Mouse (Mus musculus) heart, embryonic 16.5 days (tissue): ENCODE data around the gene Crocc. TPM values are rescaled to one million over a fixed set of nuclear protein-coding genes. Genes with fewer than 3 reads are reported as not detected.
A peak's percentile ranks its signal among the peaks of the same experiment; 100 is the strongest.

Experiments
- ATAC-seq: fragments of 200-750 bp; cut with Nextera tagmentation; replicated peaks from 2 replicates; pipeline ENCODE4 v1.8.0; 2017; ENCODE audit warnings: moderate number of reproducible peaks; ENCODE audit not compliant: insufficient read depth, low FRiP score; ENCODE audit errors: extremely low read depth
- H3K27ac ChIP-seq: fragments of 300-500 bp; sonication (generic); 2 replicates; pipeline ENCODE4 v1.5.1; 2014; ENCODE audit warnings: mild to moderate bottlenecking, low read length, control low read depth, moderate library complexity
- H3K27me3 ChIP-seq: fragments of 300-500 bp; sonication (generic); 2 replicates; pipeline ENCODE4 v1.6.1; 2014; ENCODE audit warnings: low read length, mixed read lengths; ENCODE audit not compliant: control insufficient read depth, insufficient read depth
- H3K36me3 ChIP-seq: fragments of 300-500 bp; sonication (generic); 2 replicates; pipeline ENCODE4 v1.6.1; 2014; ENCODE audit not compliant: control insufficient read depth, insufficient read depth
- H3K4me1 ChIP-seq: fragments of 300-500 bp; sonication (generic); 2 replicates; pipeline ENCODE4 v1.6.1; 2014; ENCODE audit warnings: low read length, mixed read lengths; ENCODE audit not compliant: control insufficient read depth, insufficient read depth
- H3K4me2 ChIP-seq: fragments of 300-500 bp; sonication (generic); 2 replicates; pipeline ENCODE4 v1.6.1; 2014; ENCODE audit warnings: low read depth, mild to moderate bottlenecking, control low read depth, low read length
- H3K4me3 ChIP-seq: fragments of 300-500 bp; sonication (generic); 2 replicates; pipeline ENCODE4 v1.5.1; 2014; ENCODE audit warnings: mild to moderate bottlenecking, control low read depth, low read length
- H3K9ac ChIP-seq: fragments of 300-500 bp; sonication (generic); 2 replicates; pipeline ENCODE4 v1.6.1; 2014; ENCODE audit warnings: low read length, control low read depth
- H3K9me3 ChIP-seq: fragments of 300-500 bp; sonication (generic); replicated peaks from 2 replicates; pipeline ENCODE4 v1.6.1; 2016; ENCODE audit warnings: low read length; ENCODE audit not compliant: control insufficient read depth
- WGBS: fragments of 180-500 bp; shearing (Covaris S2); extraction: QIAGEN DNeasy Blood & Tissue Kit; methylation state at CpG from one replicate; pipeline ENCODE4 v1.1.7; 2014; 5-methylcytosine and 5-hydroxymethylcytosine counted together
- polyA plus RNA-seq: library from polyadenylated mRNA; unstranded; fragments of >200 nt; fragmentation: Nextera tagmentation; extraction: Ambion mirVana; gene quantifications from 2 replicates; pipeline ENCODE4 v1.2.1, GENCODE M21; 2015

The Crocc gene
- polyA plus RNA-seq, 1 experiment from 2014 or later: 3.0 TPM

DNA sequence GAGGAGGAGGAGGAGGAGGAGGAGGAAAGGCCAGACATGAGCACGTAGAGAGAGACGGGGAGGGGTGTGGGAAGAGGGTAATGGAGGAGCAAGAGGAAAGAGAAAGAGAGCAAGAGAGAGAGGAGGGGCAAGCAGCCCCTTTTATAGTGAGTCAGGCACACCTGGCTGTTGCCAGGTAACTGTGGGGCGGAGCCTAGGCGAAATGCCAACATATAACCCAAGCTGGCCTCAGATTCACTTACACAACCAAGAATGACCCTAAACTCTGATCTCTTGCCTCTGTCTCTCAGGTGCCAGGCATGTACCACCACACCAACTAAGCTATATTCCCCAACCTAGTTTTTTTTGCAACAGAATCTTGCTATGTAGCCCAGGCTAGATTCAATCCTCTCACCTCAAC, 77.5 kb downstream of the Crocc start:
- H3K27ac ChIP-seq: peak overlapping the region; percentile 66

DNA sequence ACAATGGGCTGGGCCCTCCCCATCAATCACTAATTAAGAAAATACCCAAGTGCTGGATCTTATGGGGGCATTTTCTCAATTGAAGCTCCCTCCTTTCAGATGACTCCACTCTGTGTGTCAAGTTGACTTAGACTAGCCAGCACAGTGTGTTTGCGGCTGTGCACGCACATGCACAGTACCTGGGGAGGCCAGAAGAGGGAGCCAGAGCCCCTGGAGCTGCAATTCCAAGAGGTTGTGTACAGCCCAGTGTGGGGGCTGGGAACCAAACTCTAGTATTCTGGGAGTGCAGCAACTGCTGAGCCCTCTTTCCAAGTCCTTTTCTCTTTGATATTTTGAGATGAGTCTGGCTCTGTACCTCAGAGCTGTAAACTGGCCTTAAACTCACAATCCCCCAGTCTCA, 78.7 kb downstream of the Crocc start:
- Histone ChIP-seq H3K9me3 (peaks cover 3% of the 10 kb centered on the region; the same call in 1 of the 2 replicates), H3K36me3 (peaks cover 25% of the 10 kb centered on the region), H3K4me1 (peaks cover 11% of the 10 kb centered on the region; the same call in 1 of the 2 replicates), H3K27ac (no peak overlapping the region), H3K4me2 (no peak overlapping the region), H3K4me3 (no peak overlapping the region), H3K27me3 (no peaks in the 10 kb centered on the region), H3K9ac (no peak overlapping the region)
- 88% methylated on average over 2 of the region's 2 CpGs for WGBS
- no peak for ATAC-seq

More for the DNA sequence above, 77.5 kb downstream of the Crocc start:
- 64% methylated on average over 4 of the region's 4 CpGs for WGBS
- Histone ChIP-seq H3K36me3 (peaks cover 17% of the 10 kb centered on the region), H3K4me2 (no peak overlapping the region), H3K4me1 (peaks cover 16% of the 10 kb centered on the region; the same call in 1 of the 2 replicates), H3K9ac (peak overlapping the region; percentile 1; the same call in 1 of the 2 replicates), H3K9me3 (peaks cover 3% of the 10 kb centered on the region; the same call in 1 of the 2 replicates), H3K27me3 (no peaks in the 10 kb centered on the region), H3K4me3 (no peak overlapping the region)
- no peak for ATAC-seq

DNA sequence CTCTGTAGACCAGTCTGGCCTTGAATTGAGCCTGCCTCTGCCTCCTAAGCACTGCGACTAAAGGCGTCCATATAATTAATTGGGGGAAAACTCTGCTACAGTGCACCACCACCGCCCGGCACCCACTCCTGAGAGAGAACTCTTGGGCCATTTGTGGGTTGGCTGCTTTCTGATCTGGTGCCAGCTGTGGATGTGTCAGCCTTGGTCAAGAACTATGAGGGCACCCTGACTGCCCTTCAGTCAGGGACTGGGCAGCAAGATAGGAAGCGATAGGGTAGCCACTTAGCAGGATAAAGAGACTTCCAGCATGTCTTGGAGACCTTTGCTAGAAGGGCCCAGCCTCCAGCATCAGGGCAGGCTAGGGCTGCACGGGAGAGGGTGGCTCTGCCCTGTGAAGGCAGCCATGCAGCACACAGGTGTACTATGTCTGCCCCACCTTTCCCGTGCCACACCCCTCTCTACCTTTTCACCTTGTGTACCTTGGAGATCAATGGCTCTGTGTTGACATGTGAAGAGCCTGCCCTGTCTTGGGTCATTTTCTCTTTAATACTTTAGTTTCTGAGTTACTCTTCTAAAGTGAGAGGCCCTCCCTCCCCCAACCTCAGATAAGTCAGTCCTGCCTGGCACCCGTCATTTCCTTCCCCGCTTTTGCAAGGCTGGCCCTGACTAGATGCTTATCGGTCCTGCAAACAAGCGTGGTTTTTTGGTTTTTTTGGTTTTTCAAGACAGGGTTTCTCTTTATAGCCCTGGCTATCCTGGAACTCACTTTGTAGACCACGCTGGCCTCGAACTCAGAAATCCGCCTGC, 82.3 kb downstream of the Crocc start:
- Histone ChIP-seq H3K9me3 (peaks cover 3% of the 10 kb centered on the region; the same call in 1 of the 2 replicates), H3K4me2 (no peak overlapping the region), H3K9ac (no peak overlapping the region), H3K27me3 (no peaks in the 10 kb centered on the region), H3K4me1 (peaks cover 3% of the 10 kb centered on the region; the same call in 1 of the 2 replicates), H3K27ac (no peak overlapping the region), H3K36me3 (peaks cover 42% of the 10 kb centered on the region), H3K4me3 (no peak overlapping the region)
- WGBS: 81% methylated on average over 14 of the region's 14 CpGs
- ATAC-seq: no peak

DNA sequence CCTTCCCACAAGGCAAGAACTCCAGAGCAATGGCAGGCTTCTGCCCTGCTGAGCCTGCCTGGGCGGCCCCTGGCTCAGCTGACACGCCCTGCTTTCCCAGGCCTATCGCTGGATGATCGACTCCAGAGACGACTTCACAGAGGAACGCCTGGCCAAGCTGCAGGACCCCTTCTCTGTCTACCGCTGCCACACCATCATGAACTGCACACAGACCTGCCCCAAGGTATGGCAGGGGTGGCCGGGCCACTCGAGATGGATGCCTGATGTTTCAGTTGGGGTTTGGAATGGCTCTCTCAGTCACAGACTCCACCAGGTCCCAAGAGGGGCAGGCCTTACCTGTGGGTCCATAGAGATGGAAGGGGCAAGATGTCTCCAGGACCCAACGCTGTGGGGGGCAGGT, 83.1 kb downstream of the Crocc start:
- Histone ChIP-seq H3K27ac (no peak overlapping the region), H3K27me3 (no peaks in the 10 kb centered on the region), H3K9me3 (peaks cover 3% of the 10 kb centered on the region; the same call in 1 of the 2 replicates), H3K4me3 (no peak overlapping the region), H3K36me3 (peaks cover 50% of the 10 kb centered on the region), H3K4me2 (no peak overlapping the region), H3K9ac (no peak overlapping the region), H3K4me1 (no peaks in the 10 kb centered on the region)
- 78% methylated on average over 10 of the region's 10 CpGs for WGBS
- no peak for ATAC-seq

DNA sequence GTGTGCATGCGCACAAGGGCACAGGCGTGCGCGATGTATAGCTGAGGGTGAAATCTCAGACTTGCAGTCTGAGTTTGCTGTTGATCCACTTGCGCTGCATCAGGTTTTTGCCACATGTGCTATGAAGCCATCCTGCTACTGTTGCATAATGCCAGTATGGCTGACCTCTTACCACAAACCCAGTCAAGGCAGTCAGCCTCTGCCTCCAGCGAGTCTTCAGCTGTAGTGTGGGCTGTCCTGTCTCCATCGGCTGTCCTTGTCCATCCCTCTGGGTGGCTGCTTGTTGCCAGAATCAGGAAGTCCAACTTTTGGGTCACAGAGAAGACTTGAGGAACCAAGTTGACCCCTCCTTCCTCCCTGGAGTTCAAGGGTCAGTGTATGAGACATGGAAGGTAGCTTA, 85.0 kb downstream of the Crocc start:
- WGBS: 94% methylated on average over 7 of the region's 7 CpGs

DNA sequence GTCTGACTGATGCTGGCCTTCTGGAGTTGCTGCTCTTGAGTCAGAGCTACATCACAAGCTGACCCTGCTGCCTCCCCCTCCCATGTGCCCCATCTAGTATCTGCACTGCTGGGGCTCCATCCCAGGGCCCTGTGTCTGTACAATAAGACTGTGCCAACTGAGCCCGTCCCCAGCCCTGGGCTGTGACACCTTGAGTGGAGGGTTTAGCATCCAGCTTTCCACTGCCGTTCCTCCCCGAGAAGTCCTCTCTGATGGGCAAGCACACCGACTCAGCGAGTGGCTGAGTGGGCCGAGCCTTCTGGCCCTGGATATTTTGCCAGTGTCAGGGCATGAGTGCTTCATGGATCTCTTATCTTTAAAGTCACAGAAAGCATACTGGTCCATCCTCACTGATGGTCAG, 85.9 kb downstream of the Crocc start:
- peaks cover 64% of the 10 kb centered on the region for H3K36me3 ChIP-seq
- no peaks in the 10 kb centered on the region for H3K27me3 ChIP-seq
- H3K4me3 ChIP-seq: no peak overlapping the region
- no peak overlapping the region for H3K4me2 ChIP-seq
- ATAC-seq: no peak
- no peaks in the 10 kb centered on the region for H3K4me1 ChIP-seq
- no peak overlapping the region for H3K9ac ChIP-seq
- 90% methylated on average over 6 of the region's 6 CpGs for WGBS
- no peaks in the 10 kb centered on the region for H3K9me3 ChIP-seq
- H3K27ac ChIP-seq: no peak overlapping the region

More for the DNA sequence above, 85.0 kb downstream of the Crocc start:
- H3K36me3 ChIP-seq: peaks cover 65% of the 10 kb centered on the region
- H3K9ac ChIP-seq: no peak overlapping the region
- H3K4me3 ChIP-seq: no peak overlapping the region
- no peaks in the 10 kb centered on the region for H3K4me1 ChIP-seq
- H3K27ac ChIP-seq: no peak overlapping the region
- H3K9me3 ChIP-seq: no peaks in the 10 kb centered on the region
- no peak for ATAC-seq
- no peak overlapping the region for H3K4me2 ChIP-seq
- H3K27me3 ChIP-seq: no peaks in the 10 kb centered on the region

DNA sequence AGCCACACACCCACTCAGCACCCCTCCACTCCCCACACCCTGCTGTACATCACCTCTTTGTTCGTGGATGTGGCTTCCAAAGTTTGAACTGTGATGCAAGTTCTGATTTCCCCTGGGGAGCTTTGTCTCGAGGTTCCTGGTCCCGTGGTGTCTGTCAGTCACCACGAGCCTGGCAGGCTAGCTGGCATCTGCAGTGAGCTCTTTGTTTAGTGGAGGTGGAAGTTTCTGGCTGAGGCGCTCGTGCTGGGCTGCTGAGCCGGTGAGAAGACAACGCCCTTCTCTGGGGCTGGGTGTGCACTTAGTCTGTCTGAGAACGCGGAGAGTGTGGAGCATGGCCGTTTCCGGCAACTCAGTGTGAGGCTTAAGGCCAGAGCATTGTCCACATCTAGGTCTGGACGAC, 88.7 kb downstream of the Crocc start:
- no peaks in the 10 kb centered on the region for H3K9me3 ChIP-seq
- 86% methylated on average over 13 of the region's 13 CpGs for WGBS
- no peak overlapping the region for H3K4me3 ChIP-seq
- H3K4me1 ChIP-seq: no peaks in the 10 kb centered on the region
- H3K27ac ChIP-seq: no peak overlapping the region
- no peaks in the 10 kb centered on the region for H3K27me3 ChIP-seq
- ATAC-seq: no peak
- H3K4me2 ChIP-seq: no peak overlapping the region
- H3K9ac ChIP-seq: no peak overlapping the region
- H3K36me3 ChIP-seq: peaks cover 57% of the 10 kb centered on the region

DNA sequence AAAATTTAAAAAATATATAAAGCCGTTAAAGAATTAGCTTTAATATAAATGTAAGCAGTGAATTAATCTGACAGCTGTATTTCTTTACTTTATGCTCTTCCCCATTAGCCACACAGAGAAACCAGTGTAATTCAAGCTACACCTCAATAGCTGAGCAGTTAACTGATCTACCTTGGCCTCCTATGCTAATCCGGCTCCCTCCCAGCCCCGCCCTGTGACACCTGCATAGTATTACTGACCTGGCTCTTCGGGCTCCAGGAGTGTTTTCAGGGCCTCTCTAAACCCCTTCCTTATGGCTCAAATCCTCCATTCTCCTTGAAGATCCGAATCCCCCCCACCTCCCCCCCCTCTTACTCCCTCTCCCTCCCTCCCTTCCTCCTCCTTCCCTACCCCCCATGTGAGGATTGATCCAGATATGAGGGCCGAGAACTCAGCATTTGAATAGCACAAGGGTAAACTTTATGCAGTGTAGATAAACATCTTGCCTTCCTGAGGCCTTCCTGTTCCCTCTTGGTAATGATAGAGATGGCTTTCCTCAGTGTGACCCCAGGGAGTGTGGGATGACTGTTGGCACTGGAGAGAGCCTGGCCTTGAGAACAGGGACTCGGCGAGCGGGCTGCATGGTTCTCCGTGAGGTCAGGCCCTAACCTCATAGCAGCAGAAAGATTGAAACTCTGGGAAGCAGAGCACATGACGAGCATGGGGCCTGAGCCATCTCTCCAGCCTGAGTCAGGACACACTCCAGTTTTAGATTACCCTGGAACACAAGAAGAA, 92.8 kb downstream of the Crocc start:
- Histone ChIP-seq H3K4me2 (no peak overlapping the region), H3K4me3 (no peak overlapping the region), H3K9me3 (no peaks in the 10 kb centered on the region), H3K27me3 (no peaks in the 10 kb centered on the region), H3K27ac (no peak overlapping the region), H3K4me1 (peaks cover 15% of the 10 kb centered on the region), H3K36me3 (peaks cover 37% of the 10 kb centered on the region), H3K9ac (no peak overlapping the region)
- ATAC-seq: no peak
- 79% methylated on average over 11 of the region's 11 CpGs for WGBS
